Mouse (Mus musculus) stomach, postnatal 0 days (tissue): Measurements from ENCODE around the gene Kif6. TPM values are rescaled to one million over a fixed set of nuclear protein-coding genes. Genes with fewer than 3 reads are reported as not detected.
A peak's percentile ranks its signal among the peaks of the same experiment; 100 is the strongest.

Source experiments
- ATAC-seq: fragments of 200-750 bp; cut with Nextera tagmentation; 2 replicates; pipeline ENCODE4 v1.8.0; 2017; ENCODE audit not compliant: low FRiP score, low TSS enrichment
- DNase-seq: peaks from one replicate; pipeline ENCODE4 v3.0.0-alpha.2; 2016; ENCODE audit warnings: low spot score
- H3K27ac ChIP-seq: fragments of 300-500 bp; sonication (generic); replicated peaks from 2 replicates; pipeline ENCODE4 v1.5.1; 2014; ENCODE audit warnings: mild to moderate bottlenecking, control low read depth
- H3K27me3 ChIP-seq: fragments of 300-500 bp; sonication (generic); 2 replicates; pipeline ENCODE4 v1.6.1; 2014; ENCODE audit warnings: low read length; ENCODE audit not compliant: control insufficient read depth, insufficient read depth
- H3K36me3 ChIP-seq: fragments of 300-500 bp; sonication (generic); 2 replicates; pipeline ENCODE4 v1.6.1; 2014; ENCODE audit warnings: low read length, mixed read lengths; ENCODE audit not compliant: control insufficient read depth, insufficient read depth
- H3K4me1 ChIP-seq: fragments of 300-500 bp; sonication (generic); replicated peaks from 2 replicates; pipeline ENCODE4 v1.6.1; 2014; ENCODE audit warnings: antibody characterized with exemption; ENCODE audit not compliant: control insufficient read depth, insufficient read depth
- H3K4me2 ChIP-seq: fragments of 300-500 bp; sonication (generic); replicated peaks from 2 replicates; pipeline ENCODE4 v1.6.1; 2014; ENCODE audit warnings: low read depth, mild to moderate bottlenecking, control low read depth, moderate library complexity
- H3K4me3 ChIP-seq: fragments of 300-500 bp; sonication (generic); 2 replicates; pipeline ENCODE4 v1.5.1; 2014; ENCODE audit warnings: low read depth, low read length, control low read depth
- H3K9ac ChIP-seq: fragments of 300-500 bp; sonication (generic); 2 replicates; pipeline ENCODE4 v1.6.1; 2014; ENCODE audit warnings: mild to moderate bottlenecking, low read length, control low read depth, mixed read lengths
- H3K9me3 ChIP-seq: fragments of 300-500 bp; sonication (generic); 2 replicates; pipeline ENCODE4 v1.6.1; 2016; ENCODE audit warnings: low read length; ENCODE audit not compliant: control insufficient read depth
- CTCF ChIP-seq: IDR thresholded peaks from 2 replicates; pipeline ENCODE4 v1.5.1; 2016; ENCODE audit warnings: antibody characterized with exemption, low read depth, mild to moderate bottlenecking, moderate library complexity
- EP300 ChIP-seq: optimal IDR thresholded peaks from 2 replicates; pipeline ENCODE3; 2016; ENCODE audit warnings: antibody characterized with exemption
- WGBS: fragments of 180-500 bp; shearing (Covaris S2); extraction: QIAGEN DNeasy Blood & Tissue Kit; methylation state at CpG from one replicate; pipeline ENCODE4 v1.1.7; 2014; 5-methylcytosine and 5-hydroxymethylcytosine counted together
- polyA plus RNA-seq: library from polyadenylated mRNA; unstranded; fragments of >200 nt; fragmentation: Nextera tagmentation; extraction: Ambion mirVana; gene quantifications from 2 replicates; pipeline ENCODE4 v1.2.1, GENCODE M21; 2015

Gene Kif6
- polyA plus RNA-seq, 1 experiment from 2014 or later: 0.85 TPM

DNA sequence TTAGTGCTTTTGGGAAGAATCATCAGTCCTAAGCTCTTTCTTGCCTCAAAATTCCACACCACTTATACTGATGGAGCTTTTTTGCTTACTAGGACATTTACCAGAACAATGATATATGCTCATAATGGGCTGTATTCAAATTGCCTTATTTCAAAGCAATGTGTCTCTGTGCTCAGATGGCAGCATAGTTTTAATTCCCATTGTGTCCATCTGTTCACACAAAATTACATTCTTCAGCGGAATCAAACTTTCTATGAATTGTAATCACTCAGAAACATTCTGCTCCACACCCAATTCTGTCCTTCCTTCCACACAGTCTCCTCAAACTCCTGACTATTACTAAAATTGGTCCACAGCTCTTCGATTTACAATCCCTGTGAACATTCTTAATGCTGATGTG is 94.3 kb downstream of the Kif6 start:
- no peak for ATAC-seq

DNA sequence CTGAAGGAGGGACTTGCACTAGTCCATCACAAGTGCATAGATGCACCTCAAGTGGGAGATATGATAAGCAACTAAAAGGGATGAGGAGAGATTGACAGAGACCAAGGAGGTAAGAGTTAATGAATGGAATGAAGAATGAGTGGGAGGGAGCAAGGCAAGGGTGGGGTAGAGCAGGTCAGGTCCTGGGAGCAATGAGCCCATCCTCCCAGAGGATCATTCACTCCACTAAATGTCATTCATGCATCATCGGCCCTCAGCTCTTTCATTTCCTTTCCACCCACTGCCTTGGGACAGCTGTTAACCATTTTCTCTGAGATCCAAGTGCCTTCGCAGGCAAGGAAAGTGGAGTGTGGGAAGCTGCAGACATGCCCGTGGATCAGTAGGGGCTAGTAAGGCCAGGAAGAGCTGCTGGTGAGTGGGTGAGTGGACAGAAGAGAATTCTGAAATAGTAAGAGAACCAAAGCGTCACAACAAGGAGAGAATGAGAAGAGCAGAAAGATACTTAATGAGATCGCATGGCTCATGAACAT is 95.2 kb downstream of the Kif6 start:
- DNase-seq (no peak), ATAC-seq (no peak)
- TF ChIP-seq CTCF (no peak), EP300 (no peak)
- Histone ChIP-seq H3K9ac (no peak overlapping the region), H3K9me3 (no peaks in the 10 kb centered on the region), H3K27me3 (no peaks in the 10 kb centered on the region), H3K4me1 (no peaks in the 10 kb centered on the region), H3K27ac (no peak overlapping the region), H3K4me3 (no peak overlapping the region), H3K4me2 (no peak overlapping the region), H3K36me3 (no peaks in the 10 kb centered on the region)
- WGBS: 80% methylated on average over 5 of the region's 5 CpGs

More for the DNA sequence above, 94.3 kb downstream of the Kif6 start:
- H3K9me3 ChIP-seq: no peaks in the 10 kb centered on the region
- H3K4me1 ChIP-seq: no peaks in the 10 kb centered on the region
- DNase-seq: no peak
- no peak overlapping the region for H3K4me3 ChIP-seq
- no peak overlapping the region for H3K9ac ChIP-seq
- H3K27me3 ChIP-seq: no peaks in the 10 kb centered on the region
- WGBS: 82% methylated on average over 2 of the region's 2 CpGs
- H3K36me3 ChIP-seq: no peaks in the 10 kb centered on the region
- no peak overlapping the region for H3K4me2 ChIP-seq
- H3K27ac ChIP-seq: no peak overlapping the region
- TF ChIP-seq CTCF (no peak), EP300 (no peak)

DNA sequence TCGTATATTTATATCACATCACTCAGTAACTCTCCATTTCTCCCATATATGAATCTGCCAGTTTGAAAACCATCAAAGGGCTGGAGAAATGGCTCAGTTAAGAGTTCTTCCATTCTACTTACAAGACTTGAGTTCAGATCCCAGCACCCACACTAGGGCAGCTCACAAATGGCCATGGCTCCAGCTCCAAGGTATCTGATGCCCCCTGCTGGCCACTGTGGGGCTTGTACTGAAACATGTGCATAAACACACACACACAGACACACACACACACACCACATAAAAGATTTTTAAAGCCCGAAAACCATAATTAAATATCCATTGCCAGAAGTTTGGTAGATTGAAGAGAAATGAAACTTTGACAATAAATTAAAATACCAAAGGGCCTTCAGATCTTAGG is 111.3 kb downstream of the Kif6 start:
- H3K36me3 ChIP-seq: no peaks in the 10 kb centered on the region
- no peak overlapping the region for H3K4me2 ChIP-seq
- no peak overlapping the region for H3K4me3 ChIP-seq
- TF ChIP-seq CTCF: peak; percentile 35
- TF ChIP-seq EP300: no peak
- WGBS: 88% methylated on average over 2 of the region's 2 CpGs
- H3K9ac ChIP-seq: no peak overlapping the region
- no peaks in the 10 kb centered on the region for H3K4me1 ChIP-seq
- ATAC-seq (no peak), DNase-seq (no peak)
- H3K27ac ChIP-seq: no peak overlapping the region
- no peaks in the 10 kb centered on the region for H3K9me3 ChIP-seq
- no peaks in the 10 kb centered on the region for H3K27me3 ChIP-seq

DNA sequence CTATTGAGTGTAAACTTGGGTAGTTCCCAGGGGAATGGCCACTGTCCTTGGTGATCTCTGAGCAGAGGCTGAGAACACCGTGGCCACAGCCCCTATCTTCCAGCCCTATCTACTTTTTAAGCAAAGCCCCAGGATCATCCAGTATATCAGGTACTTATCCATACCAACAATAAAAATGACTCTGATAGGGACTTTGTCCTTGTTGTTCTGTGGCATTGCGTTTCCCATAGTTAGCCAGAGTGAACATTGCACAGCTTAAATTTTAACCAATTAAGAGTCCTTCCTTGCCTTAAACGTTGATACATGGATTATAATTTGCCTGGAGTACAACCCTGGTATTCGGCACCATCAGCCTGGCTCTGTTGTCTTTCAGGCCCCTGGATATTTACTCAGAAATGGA is 112.0 kb downstream of the Kif6 start:
- Histone ChIP-seq H3K9ac (no peak overlapping the region), H3K27me3 (no peaks in the 10 kb centered on the region), H3K4me2 (no peak overlapping the region), H3K36me3 (no peaks in the 10 kb centered on the region), H3K4me1 (no peaks in the 10 kb centered on the region), H3K9me3 (no peaks in the 10 kb centered on the region), H3K4me3 (no peak overlapping the region), H3K27ac (peak overlapping the region; percentile 26)
- WGBS: 44% methylated on average over 4 of the region's 4 CpGs
- ATAC-seq (no peak), DNase-seq (no peak)
- TF ChIP-seq CTCF (no peak), EP300 (no peak)

DNA sequence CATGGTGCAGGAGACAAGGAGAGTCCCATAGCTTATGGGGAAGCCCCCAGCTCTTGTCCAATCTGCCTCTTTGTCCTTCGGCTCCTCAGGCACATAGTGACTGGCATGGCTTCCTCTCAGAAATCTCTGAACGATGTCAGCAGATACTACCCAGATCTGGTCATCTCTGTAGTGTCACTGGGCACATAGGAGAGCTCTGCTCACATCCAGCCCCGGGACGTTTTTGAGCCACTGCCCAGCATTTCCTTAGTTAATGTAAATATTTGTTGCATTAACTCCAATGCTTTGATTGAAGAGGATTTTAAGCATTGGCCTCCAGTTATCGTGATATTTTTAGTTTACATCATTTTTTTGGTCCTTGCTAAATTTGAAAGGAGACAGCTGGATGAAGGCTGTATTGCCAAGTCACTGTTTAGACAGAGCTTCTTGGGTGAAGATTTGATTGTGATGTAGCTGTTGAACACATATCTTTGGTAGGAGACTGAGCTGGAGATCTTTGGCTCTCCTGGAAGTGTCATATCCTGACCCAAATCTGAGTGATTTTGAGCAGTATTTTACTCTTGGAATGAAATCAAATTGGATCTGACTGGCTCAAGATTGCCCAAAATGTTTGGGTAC is 112.6 kb downstream of the Kif6 start:
- Histone ChIP-seq H3K9ac (no peak overlapping the region), H3K4me1 (no peaks in the 10 kb centered on the region), H3K36me3 (no peaks in the 10 kb centered on the region), H3K4me2 (no peak overlapping the region), H3K4me3 (no peak overlapping the region), H3K27me3 (no peaks in the 10 kb centered on the region), H3K9me3 (no peaks in the 10 kb centered on the region), H3K27ac (peak overlapping the region; percentile 26)
- WGBS: 42% methylated on average over 5 of the region's 5 CpGs
- TF ChIP-seq EP300: no peak
- ATAC-seq (no peak), DNase-seq (no peak)

DNA sequence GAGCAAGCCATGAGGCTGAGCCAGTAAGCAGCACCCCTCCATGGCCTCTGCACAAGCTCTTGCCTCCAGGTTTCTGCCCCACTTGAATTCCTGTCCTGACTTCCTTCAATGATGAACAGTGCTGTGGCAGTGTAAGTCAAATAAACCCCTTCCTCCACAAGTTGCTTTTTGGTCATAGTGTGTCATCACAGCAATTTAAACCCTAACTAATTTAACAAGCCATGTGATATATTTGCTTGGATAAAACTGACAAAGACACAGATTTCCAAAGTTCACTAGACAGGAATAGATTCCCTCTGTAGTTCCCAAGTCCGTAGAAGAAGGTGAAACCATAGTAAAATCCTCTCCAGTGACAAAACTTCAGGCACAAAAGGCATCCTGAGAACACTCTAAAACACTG is 114.9 kb downstream of the Kif6 start:
- Histone ChIP-seq H3K4me2 (no peak overlapping the region), H3K4me3 (no peak overlapping the region), H3K4me1 (no peaks in the 10 kb centered on the region), H3K9ac (no peak overlapping the region), H3K27ac (no peak overlapping the region), H3K36me3 (no peaks in the 10 kb centered on the region), H3K27me3 (no peaks in the 10 kb centered on the region), H3K9me3 (no peaks in the 10 kb centered on the region)
- DNase-seq: no peak
- ATAC-seq: no peak
- no peak for TF ChIP-seq CTCF
- TF ChIP-seq EP300: no peak
- WGBS: 81% methylated on average over 1 of the region's 1 CpGs
